Mouse (Mus musculus) ovary, adult 10 weeks (tissue): ENCODE data around the gene Iscu. TPM values are rescaled to one million over a fixed set of nuclear protein-coding genes. Genes with fewer than 3 reads are reported as not detected.

Experiments
- polyA plus RNA-seq: library from polyadenylated mRNA; stranded (reverse); fragments of 350-450 nt; fragmentation: Illumina TruSeq; extraction: RNeasy Lipid Tissue Mini Kit (QIAGEN cat#74804); gene quantifications from one replicate; pipeline ENCODE4 v1.2.3, GENCODE M21; 2014

The Iscu gene
- 29.8 TPM for polyA plus RNA-seq

DNA sequence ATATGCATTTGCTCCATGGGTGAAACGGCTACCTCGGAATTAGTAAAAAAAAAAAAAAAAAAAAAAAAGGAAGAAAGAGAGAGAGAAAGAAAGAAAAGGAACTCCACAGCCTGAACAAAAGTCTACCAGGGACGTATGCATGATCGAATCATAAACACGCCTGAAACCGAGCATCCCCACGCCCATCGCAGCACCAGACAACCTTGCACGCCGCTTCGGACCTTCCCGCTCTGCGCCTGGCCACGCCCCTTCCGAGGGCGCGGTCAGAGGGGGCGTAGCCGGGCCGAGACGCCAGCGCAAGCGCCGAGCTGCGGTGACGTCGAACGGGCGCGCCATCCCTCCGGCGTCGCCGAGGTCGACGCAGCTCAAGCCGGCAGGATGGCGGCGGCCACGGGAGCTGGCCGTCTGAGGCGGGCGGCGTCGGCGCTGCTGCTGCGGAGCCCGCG is at the start of gene Iscu, which contains the start of gene Sart3:
Gene Iscu (plus strand): TSS at position 299 of the 446 bp plus-strand sequence.
Gene Sart3 (minus strand): TSS at position 61 of the 446 bp plus-strand sequence.

GRCm38 (mm10) chr5:113724446-113724845 is 48.1 kb upstream of the Iscu start, which contains the start of gene 1700069L16Rik:
Gene 1700069L16Rik, minus strand, starts transcription at chr5:113724772.

DNA sequence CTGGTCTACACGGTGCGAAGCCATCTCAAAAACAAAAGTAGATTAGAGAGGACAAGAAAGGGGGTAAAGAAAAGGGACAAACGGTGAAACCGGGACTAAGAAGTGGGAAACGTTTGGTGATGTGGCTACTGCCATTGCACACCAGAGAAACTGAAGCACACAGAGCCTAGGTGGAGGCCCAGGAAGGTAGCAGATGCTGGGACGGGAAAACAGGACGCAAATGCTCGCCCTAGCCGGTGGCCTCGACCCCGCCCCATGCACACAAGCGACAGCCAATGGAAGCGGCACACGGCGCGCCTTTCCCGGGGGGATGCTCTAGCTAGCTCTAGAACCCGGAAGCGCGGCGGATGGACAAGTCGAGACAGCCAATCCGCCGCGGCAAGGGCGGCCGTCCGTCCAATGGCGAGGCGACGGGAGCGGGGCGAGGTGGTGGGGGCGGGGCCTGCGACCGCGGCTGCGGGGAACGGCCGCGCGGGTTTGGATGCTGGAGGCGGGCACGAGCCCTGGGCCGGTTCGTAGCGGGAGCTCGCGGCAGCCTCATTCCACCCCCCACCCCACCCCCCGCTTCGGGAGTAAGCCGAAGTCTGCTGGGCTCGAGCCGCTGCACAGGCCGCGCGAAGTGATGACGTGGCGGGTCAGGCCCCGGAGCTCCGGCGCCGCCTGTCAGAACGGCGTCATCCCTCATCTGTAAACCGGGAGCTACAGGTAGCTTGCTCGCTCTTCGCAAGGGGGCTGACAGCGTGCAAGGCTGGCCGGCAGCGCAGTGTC is 37.0 kb upstream of the Iscu start, which contains the start of gene Ficd:
Gene Ficd (plus strand): TSS at position 459 of the 768 bp plus-strand sequence.

DNA sequence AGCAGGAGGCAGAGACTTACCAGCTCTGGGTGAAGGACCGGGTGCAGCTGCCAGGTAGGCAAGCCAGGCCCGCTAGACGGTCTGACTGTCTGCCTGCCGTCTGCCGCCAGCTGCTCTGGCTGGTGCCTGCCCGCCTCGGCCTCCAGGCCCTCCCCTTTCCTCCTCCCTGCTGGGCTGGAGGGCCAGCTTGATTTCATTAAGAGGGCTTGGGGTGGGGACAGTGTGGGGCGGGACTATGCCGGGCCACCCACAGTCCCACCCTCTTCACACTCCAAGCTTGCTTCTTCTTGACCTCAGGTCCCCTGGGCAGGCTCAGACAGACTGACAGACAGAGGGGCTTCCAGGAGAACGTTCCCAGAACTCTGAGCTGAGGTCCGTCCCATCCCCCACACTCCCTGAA is 27.7 kb downstream of the Iscu start, which contains the start of gene Tmem119:
Gene Tmem119 (minus strand): TSS at position 237 of the 400 bp plus-strand sequence.

Other genes with a start within 250 kb of the Iscu start
- 0.71 TPM for gene Cmklr1, start 122.3 kb upstream of the Iscu start, polyA plus RNA-seq
- gene 1700069L16Rik, start 48.0 kb upstream of the Iscu start, polyA plus RNA-seq, result not detected
- 3.9 TPM for gene Ficd, start 36.9 kb upstream of the Iscu start, polyA plus RNA-seq
- gene Sart3, start 238 bp upstream of the Iscu start, polyA plus RNA-seq, result 3.5 TPM
- 0.86 TPM for gene Tmem119, start 27.8 kb downstream of the Iscu start, polyA plus RNA-seq
- gene Selplg, start 59.9 kb downstream of the Iscu start, polyA plus RNA-seq, result not detected
- gene Coro1c, start 136.0 kb downstream of the Iscu start, polyA plus RNA-seq, result 13.1 TPM
- 3.3 TPM for gene Ssh1, start 221.1 kb downstream of the Iscu start, polyA plus RNA-seq
- not detected for gene Dao, start 231.0 kb downstream of the Iscu start, polyA plus RNA-seq